Mouse (Mus musculus): ENCODE data around the gene Cmtm1. TPM values are rescaled to one million over a fixed set of nuclear protein-coding genes. Genes with fewer than 3 reads are reported as not detected.
"Not testable (repeated sequence)": the region's sequence is repeated elsewhere in the genome, so short reads cannot be mapped to it uniquely, and the experiment has no call there.

Gene Cmtm1
- total and polyA plus RNA-seq, 3 experiments, result not detected

DNA sequence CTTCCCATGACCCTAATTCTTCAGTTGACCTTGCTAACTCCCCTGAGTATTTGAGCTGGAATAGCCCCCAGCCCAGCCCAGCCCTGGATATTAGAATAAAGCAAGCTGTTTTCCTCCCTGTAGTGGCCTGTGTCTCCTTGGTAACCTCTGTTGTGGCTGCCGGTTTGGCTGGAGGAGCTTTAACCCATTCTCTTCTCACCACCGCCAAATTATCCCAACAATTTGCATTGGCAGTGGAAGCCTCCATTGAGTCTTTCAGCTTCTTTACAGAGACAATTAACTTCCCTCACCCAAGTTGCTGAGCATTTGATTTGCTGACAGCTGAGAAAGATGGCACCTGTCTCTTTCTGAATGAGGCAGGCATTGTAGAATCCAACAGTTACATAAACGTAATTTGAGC lies 8.4 kb downstream of the Cmtm1 start:
- H3K27ac ChIP-seq (ENCODE audit: insufficient read depth, low read depth); H3K9me3 ChIP-seq (replicated peaks; ENCODE audit: low read length); DNase-seq (ENCODE audit: extremely low read depth); H3K4me1 ChIP-seq (ENCODE audit: control insufficient read depth in 1 of 2, insufficient read depth in 2 of 2); H3K4me2 ChIP-seq (ENCODE audit: insufficient read depth, low read depth, poor library complexity, severe bottlenecking); H3K27me3 ChIP-seq (replicated peaks); H3K4me3 ChIP-seq (replicated peaks in 1 of 3; ENCODE audit: low read depth in 2 of 3, low read length in 2 of 3, poor library complexity in 1 of 3); H3K36me3 ChIP-seq (replicated peaks in 1 of 2; ENCODE audit: control insufficient read depth in 1 of 2, insufficient read depth in 1 of 2, low read length in 1 of 2); in situ Hi-C loops (cut with MboI; ENCODE audit: low pct_ligation_motif_present, low pct_unique_long_range_greater_than_20kb, low sequenced_read_pairs); H3K9ac ChIP-seq (ENCODE audit: insufficient read depth, low read depth); H3K79me2 ChIP-seq (replicated peaks; ENCODE audit: control insufficient read depth, extremely low read depth, insufficient read depth, poor library complexity, severe bottlenecking); dilution Hi-C loops (cut with MboI; ENCODE audit: extremely low pct_ligation_motif_present, extremely low pct_unique_long_range_greater_than_20kb, low sequenced_read_pairs): not testable (repeated sequence)

DNA sequence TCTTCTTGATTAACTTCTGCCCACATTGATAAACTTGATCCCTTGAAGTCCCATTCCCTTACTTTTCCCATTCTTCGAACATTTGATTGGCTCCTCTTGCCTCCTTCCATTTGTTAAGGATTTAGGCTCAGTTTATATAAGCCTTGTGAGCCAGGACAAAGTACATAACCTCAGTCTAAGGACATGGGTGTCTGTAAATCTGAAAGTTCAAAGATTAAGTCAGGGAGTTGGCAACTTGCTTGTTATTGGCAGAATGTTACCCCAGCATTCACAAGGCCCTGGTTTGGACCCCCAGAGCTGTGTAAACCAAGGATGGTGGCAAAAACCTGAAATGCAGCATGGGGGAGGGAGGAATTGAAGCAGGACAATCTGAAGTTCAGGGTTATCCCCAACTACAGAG lies 15.5 kb downstream of the Cmtm1 start:
- H3K4me1 ChIP-seq (ENCODE audit: control insufficient read depth in 1 of 2, insufficient read depth in 2 of 2), result no peaks in the 10 kb centered on the region
- in situ Hi-C loops (cut with MboI; ENCODE audit: low pct_ligation_motif_present, low pct_unique_long_range_greater_than_20kb, low sequenced_read_pairs) (no loop called here), dilution Hi-C loops (cut with MboI; ENCODE audit: extremely low pct_ligation_motif_present, extremely low pct_unique_long_range_greater_than_20kb, low sequenced_read_pairs) (no loop called here)
- H3K9me3 ChIP-seq (replicated peaks; ENCODE audit: low read length), result no peaks in the 10 kb centered on the region
- no peaks in the 10 kb centered on the region for H3K79me2 ChIP-seq (replicated peaks; ENCODE audit: control insufficient read depth, extremely low read depth, insufficient read depth, poor library complexity, severe bottlenecking)
- H3K27me3 ChIP-seq (replicated peaks), result peaks cover 6% of the 10 kb centered on the region
- no peak overlapping the region for H3K27ac ChIP-seq (ENCODE audit: insufficient read depth, low read depth)
- H3K9ac ChIP-seq (ENCODE audit: insufficient read depth, low read depth), result no peak overlapping the region
- no peak for DNase-seq (ENCODE audit: extremely low read depth)
- no peak overlapping the region for H3K4me3 ChIP-seq (replicated peaks in 1 of 3; ENCODE audit: low read depth in 2 of 3, low read length in 2 of 3, poor library complexity in 1 of 3)
- no peaks in the 10 kb centered on the region for H3K36me3 ChIP-seq (replicated peaks in 1 of 2; ENCODE audit: control insufficient read depth in 1 of 2, insufficient read depth in 1 of 2, low read length in 1 of 2)
- TF ChIP-seq HCFC1 (IDR thresholded peaks at IDR 0.05; ENCODE audit: low read depth, low read length), result no peak
- TF ChIP-seq CHD2 (IDR thresholded peaks at IDR 0.05; ENCODE audit: low read length), result no peak
- H3K4me2 ChIP-seq (ENCODE audit: insufficient read depth, low read depth, poor library complexity, severe bottlenecking), result no peak overlapping the region

DNA sequence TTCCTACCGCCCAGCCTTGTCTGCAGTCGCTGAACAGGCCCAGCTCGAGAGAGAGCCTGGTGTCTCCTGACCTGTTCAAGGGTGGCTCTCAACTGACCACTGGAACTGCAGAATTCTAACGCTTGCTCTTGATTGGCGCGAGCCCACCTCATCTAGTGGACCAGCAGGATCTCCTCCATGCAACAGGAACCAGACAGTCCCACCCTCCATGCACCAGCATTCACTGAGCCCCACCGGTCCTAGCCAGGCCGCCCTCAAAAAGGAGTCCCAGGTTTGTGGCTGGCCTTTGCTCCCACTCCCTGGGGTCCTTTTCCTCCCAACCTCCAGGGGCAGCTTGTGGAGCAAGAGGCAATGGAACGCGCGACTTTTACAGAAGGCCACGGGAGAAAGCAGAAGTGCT lies 16.9 kb downstream of the Cmtm1 start, which contains the start of gene Cmtm2a:
Gene Cmtm2a, minus strand, starts transcription at position 101 of the 400 bp plus-strand sequence.
- H3K36me3 ChIP-seq (replicated peaks in 1 of 2; ENCODE audit: control insufficient read depth in 1 of 2, insufficient read depth in 1 of 2, low read length in 1 of 2); H3K4me3 ChIP-seq (replicated peaks in 1 of 3; ENCODE audit: low read depth in 2 of 3, low read length in 2 of 3, poor library complexity in 1 of 3); H3K79me2 ChIP-seq (replicated peaks; ENCODE audit: control insufficient read depth, extremely low read depth, insufficient read depth, poor library complexity, severe bottlenecking); H3K27ac ChIP-seq (ENCODE audit: insufficient read depth, low read depth); H3K9me3 ChIP-seq (replicated peaks; ENCODE audit: low read length); H3K4me1 ChIP-seq (ENCODE audit: control insufficient read depth in 1 of 2, insufficient read depth in 2 of 2); dilution Hi-C loops (cut with MboI; ENCODE audit: extremely low pct_ligation_motif_present, extremely low pct_unique_long_range_greater_than_20kb, low sequenced_read_pairs); DNase-seq (ENCODE audit: extremely low read depth); H3K27me3 ChIP-seq (replicated peaks); H3K9ac ChIP-seq (ENCODE audit: insufficient read depth, low read depth); in situ Hi-C loops (cut with MboI; ENCODE audit: low pct_ligation_motif_present, low pct_unique_long_range_greater_than_20kb, low sequenced_read_pairs): not testable (repeated sequence)
- peak within 1 kb of the TSS; percentile 44; the same call in 1 of the 2 replicates for H3K4me2 ChIP-seq (ENCODE audit: insufficient read depth, low read depth, poor library complexity, severe bottlenecking)

DNA sequence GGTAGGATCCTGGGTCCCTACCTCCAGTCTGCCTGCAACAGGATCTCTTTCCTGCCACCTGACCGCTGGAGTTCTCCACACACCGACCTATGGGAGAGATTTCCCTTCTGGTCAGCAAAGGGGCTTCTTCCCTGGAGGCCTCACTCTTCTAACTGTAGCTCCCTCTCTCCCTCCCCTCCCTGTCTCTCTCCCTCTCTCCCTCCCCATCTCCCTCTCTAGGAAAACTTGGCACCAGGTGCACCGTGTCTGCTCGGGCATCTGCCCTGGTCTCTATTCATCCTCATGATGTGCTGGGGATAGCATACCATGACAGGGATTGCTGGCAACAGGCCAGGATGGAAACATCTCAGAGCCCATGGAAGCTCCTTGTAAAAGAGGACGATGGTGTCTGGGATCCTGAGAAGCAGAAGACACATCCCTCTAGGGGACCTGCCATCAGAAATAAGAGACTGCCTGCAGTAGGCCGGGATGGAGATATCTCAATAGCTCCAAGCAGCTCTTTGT lies 41.0 kb downstream of the Cmtm1 start:
- Histone ChIP-seq H3K9me3 (replicated peaks; ENCODE audit: low read length) (no peaks in the 10 kb centered on the region), H3K4me1 (ENCODE audit: control insufficient read depth in 1 of 2, insufficient read depth in 2 of 2) (no peaks in the 10 kb centered on the region), H3K36me3 (replicated peaks in 1 of 2; ENCODE audit: control insufficient read depth in 1 of 2, insufficient read depth in 1 of 2, low read length in 1 of 2) (peaks cover 6 to 8% of the 10 kb centered on the region in 2 experiments), H3K4me2 (ENCODE audit: insufficient read depth, low read depth, poor library complexity, severe bottlenecking) (no peak overlapping the region), H3K79me2 (replicated peaks; ENCODE audit: control insufficient read depth, extremely low read depth, insufficient read depth, poor library complexity, severe bottlenecking) (no peaks in the 10 kb centered on the region), H3K27ac (ENCODE audit: insufficient read depth, low read depth) (no peak overlapping the region), H3K9ac (ENCODE audit: insufficient read depth, low read depth) (no peak overlapping the region), H3K27me3 (replicated peaks) (no peaks in the 10 kb centered on the region), H3K4me3 (replicated peaks in 1 of 3; ENCODE audit: low read depth in 2 of 3, low read length in 2 of 3, poor library complexity in 1 of 3) (no peak overlapping the region)
- dilution Hi-C loops (cut with MboI; ENCODE audit: extremely low pct_ligation_motif_present, extremely low pct_unique_long_range_greater_than_20kb, low sequenced_read_pairs), result no loop called here
- TF ChIP-seq SMC3 (IDR thresholded peaks at IDR 0.05; ENCODE audit: low read depth, low read length) (no peak), POLR2AphosphoS2 (IDR thresholded peaks at IDR 0.05; ENCODE audit: low read depth, low read length) (no peak), CHD1 (IDR thresholded peaks at IDR 0.05; ENCODE audit: low read depth, low read length) (no peak), ZNF384 (IDR thresholded peaks at IDR 0.05; ENCODE audit: low read depth, low read length) (no peak), NELFE (IDR thresholded peaks at IDR 0.05; ENCODE audit: low read depth, low read length) (no peak), KAT2A (IDR thresholded peaks at IDR 0.05; ENCODE audit: insufficient replicate concordance, low read length) (no peak), JUND (conservative IDR thresholded peaks at IDR 0.05; ENCODE audit: low read depth, low read length) (no peak), TCF12 (IDR thresholded peaks at IDR 0.05; ENCODE audit: low read depth, low read length) (no peak), MYC (IDR thresholded peaks at IDR 0.05; ENCODE audit: low read depth, low read length) (no peak), ZC3H11A (IDR thresholded peaks at IDR 0.05; ENCODE audit: low read depth, low read length) (no peak), ZKSCAN1 (IDR thresholded peaks at IDR 0.05; ENCODE audit: borderline replicate concordance, low read depth, low read length) (no peak), NRF1 (IDR thresholded peaks at IDR 0.05; ENCODE audit: low read depth, low read length) (no peak), MAFK (IDR thresholded peaks at IDR 0.05; ENCODE audit: insufficient replicate concordance, low read length) (no peak), POLR2A (IDR thresholded peaks at IDR 0.05; ENCODE audit: low read depth, low read length) (no peak), UBTF (IDR thresholded peaks at IDR 0.05; ENCODE audit: low read depth, low read length) (no peak), CHD2 (IDR thresholded peaks at IDR 0.05; ENCODE audit: low read length) (no peak), MAX (IDR thresholded peaks at IDR 0.05; ENCODE audit: low read length) (no peak), PAX5 (IDR thresholded peaks at IDR 0.05; ENCODE audit: low read length) (no peak), USF2 (conservative IDR thresholded peaks at IDR 0.05; ENCODE audit: low read depth, low read length) (no peak)
- DNase-seq (ENCODE audit: extremely low read depth), result no peak
- in situ Hi-C loops (cut with MboI; ENCODE audit: low pct_ligation_motif_present, low pct_unique_long_range_greater_than_20kb, low sequenced_read_pairs), result no loop called here
